Mouse (Mus musculus): ENCODE measurements at regions not wholly inside any gene's neighbourhood (a gene's known extent, or its start where the extent isn't known, plus 50 kb on each side); places are given as distances from the start of the nearest gene placed in this dataset.

- TF ChIP-seq CTCF (IDR thresholded peaks at IDR 0.05; ENCODE audit: low read depth) = no peak
- no peak for TF ChIP-seq EP300 (IDR thresholded peaks at IDR 0.05; ENCODE audit: low read depth)
Measured at GRCm38 (mm10) chr3:148278978-148279377, 711.4 kb downstream of the Adgrl2 start.

All from heart, postnatal 0 days (tissue).